Mouse (Mus musculus): ENCODE results near the gene Gm5447. TPM values are rescaled to one million over a fixed set of nuclear protein-coding genes. Genes with fewer than 3 reads are reported as not detected.

Gene Gm5447
- total and polyA plus RNA-seq, 2 experiments from 2014 or later: not detected

DNA sequence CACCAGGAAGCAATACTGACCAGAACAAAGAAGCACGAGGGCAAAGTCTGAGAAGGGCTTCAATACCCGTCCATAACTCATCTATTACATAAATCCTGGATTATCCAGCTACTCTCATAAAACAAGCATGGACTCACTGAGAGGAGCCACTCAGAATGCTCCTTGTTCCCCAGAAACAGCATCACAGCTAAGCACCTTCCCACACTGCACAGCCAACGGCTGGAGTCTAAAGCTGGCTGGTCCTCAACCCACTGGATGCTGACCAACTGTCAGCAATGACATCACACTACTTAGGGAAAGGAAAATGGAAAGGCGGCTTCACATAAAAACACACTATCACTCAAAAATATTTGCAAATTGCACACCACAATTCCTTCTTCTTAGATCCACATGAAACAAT is 5.7 kb upstream of the Gm5447 start:
- no peak for TF ChIP-seq CTCF (IDR thresholded peaks at IDR 0.05; ENCODE audit: low read depth)
- 69% methylated on average over 4 of the region's 4 CpGs for WGBS
- no peaks in the 10 kb centered on the region for H3K36me3 ChIP-seq (ENCODE audit: insufficient read depth, low read length)
- no peak overlapping the region for H3K9ac ChIP-seq (replicated peaks; ENCODE audit: low read length)
- H3K4me3 ChIP-seq (ENCODE audit: low read length): no peak overlapping the region
- H3K4me1 ChIP-seq (ENCODE audit: insufficient read depth, low read length): 0 out of 2 replicates have a peak, but pooled peaks cover 6% of the 10 kb centered on the region
- no peak for DNase-seq (ENCODE audit: low spot score)
- H3K4me2 ChIP-seq (ENCODE audit: low read depth, low read length): no peak overlapping the region
- no peaks in the 10 kb centered on the region for H3K9me3 ChIP-seq (ENCODE audit: low read length)
- H3K27me3 ChIP-seq (ENCODE audit: insufficient read depth, low read length): no peaks in the 10 kb centered on the region
- ATAC-seq: no peak; the same call in 1 of the 2 replicates
- H3K27ac ChIP-seq: no peak overlapping the region

DNA sequence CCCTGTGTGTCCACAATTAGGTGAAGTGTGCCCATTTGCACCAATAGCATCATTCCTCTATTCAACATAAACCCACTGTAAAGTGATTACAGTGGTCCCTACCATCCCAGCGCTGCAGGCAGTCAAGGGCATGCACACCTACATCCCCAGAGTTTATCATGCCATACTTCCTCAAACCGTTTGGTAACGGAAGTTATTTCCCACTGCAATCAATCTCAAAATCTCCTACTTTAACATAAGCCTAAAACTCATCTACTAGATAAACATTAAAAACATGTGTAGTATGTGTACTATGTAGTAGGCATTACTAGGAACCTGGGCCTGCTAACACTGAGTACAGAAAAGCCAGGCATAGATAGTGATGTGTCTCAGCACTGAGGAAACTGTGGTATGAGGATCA is 3.0 kb upstream of the Gm5447 start:
- H3K9me3 ChIP-seq (ENCODE audit: low read length): no peaks in the 10 kb centered on the region
- no peak overlapping the region for H3K9ac ChIP-seq (replicated peaks; ENCODE audit: low read length)
- H3K4me1 ChIP-seq (ENCODE audit: insufficient read depth, low read length): 0 out of 2 replicates have a peak, but pooled peaks cover 6% of the 10 kb centered on the region
- no peak for ATAC-seq
- H3K27me3 ChIP-seq (ENCODE audit: insufficient read depth, low read length): no peaks in the 10 kb centered on the region
- no peak for TF ChIP-seq CTCF (IDR thresholded peaks at IDR 0.05; ENCODE audit: low read depth)
- DNase-seq (ENCODE audit: low spot score): no peak
- no peak overlapping the region for H3K4me3 ChIP-seq (ENCODE audit: low read length)
- no peak overlapping the region for H3K27ac ChIP-seq
- no peak overlapping the region for H3K4me2 ChIP-seq (ENCODE audit: low read depth, low read length)
- H3K36me3 ChIP-seq (ENCODE audit: insufficient read depth, low read length): no peaks in the 10 kb centered on the region
- WGBS: 92% methylated on average over 3 of the region's 3 CpGs

DNA sequence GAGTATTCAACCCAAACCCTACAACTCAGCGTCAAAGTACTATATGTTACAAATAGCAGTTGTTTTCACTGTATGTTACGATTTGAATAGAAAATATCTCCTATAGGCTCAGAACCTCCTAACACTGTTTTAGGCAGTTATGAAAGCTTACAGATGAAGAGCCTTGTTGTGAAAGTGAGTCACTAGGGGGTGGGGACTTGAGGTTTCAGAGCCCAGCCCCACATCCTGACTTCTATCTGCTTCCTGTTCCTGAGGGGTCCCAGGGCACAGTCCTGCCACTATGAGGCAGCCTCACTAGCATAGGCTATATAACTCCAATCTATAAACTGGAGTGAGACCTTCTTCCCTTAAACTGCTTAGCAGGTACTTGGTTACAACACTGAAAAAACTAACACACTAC is 1.9 kb upstream of the Gm5447 start:
- Histone ChIP-seq H3K4me1 (ENCODE audit: insufficient read depth, low read length) (no peaks in the 10 kb centered on the region), H3K27me3 (ENCODE audit: insufficient read depth, low read length) (no peaks in the 10 kb centered on the region), H3K27ac (no peak overlapping the region), H3K36me3 (ENCODE audit: insufficient read depth, low read length) (no peaks in the 10 kb centered on the region), H3K9me3 (ENCODE audit: low read length) (no peaks in the 10 kb centered on the region), H3K9ac (replicated peaks; ENCODE audit: low read length) (no peak overlapping the region), H3K4me3 (ENCODE audit: low read length) (no peak overlapping the region), H3K4me2 (ENCODE audit: low read depth, low read length) (no peak overlapping the region)
- no peak for ATAC-seq
- DNase-seq (ENCODE audit: low spot score): no peak
- no peak for TF ChIP-seq CTCF (IDR thresholded peaks at IDR 0.05; ENCODE audit: low read depth)
- 94% methylated on average over 2 of the region's 2 CpGs for WGBS

DNA sequence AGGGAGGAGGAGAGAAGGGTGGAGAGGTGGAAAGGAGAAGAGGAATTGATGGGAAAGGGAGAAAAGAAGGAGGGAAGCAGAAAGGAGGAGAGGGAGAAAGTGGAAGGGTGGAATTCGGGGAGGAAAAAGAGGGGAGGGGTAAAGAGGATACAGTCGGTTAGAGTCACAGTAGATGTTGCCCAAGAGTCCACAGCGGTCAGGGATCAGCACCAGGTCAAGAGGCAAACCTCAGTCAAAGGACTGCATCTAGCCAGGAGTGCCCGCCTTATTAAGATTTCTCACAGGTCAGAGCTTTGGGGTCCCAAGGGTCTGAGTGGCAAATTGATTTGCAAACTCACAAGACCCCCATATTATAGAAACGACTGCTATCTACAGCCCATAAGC is 235 bp downstream of the Gm5447 start:
- H3K9ac ChIP-seq (replicated peaks; ENCODE audit: low read length): peak overlapping the region; percentile 95
- H3K9me3 ChIP-seq (ENCODE audit: low read length): no peaks in the 10 kb centered on the region
- peak overlapping the region; percentile 98 for H3K4me3 ChIP-seq (ENCODE audit: low read length)
- WGBS: 20% methylated on average over 5 of the region's 5 CpGs
- ATAC-seq (peak; percentile 73), DNase-seq (ENCODE audit: low spot score) (no peak)
- TF ChIP-seq CTCF (IDR thresholded peaks at IDR 0.05; ENCODE audit: low read depth): no peak
- peak overlapping the region; percentile 86; the same call in 1 of the 2 replicates for H3K27ac ChIP-seq
- H3K36me3 ChIP-seq (ENCODE audit: insufficient read depth, low read length): no peaks in the 10 kb centered on the region
- H3K27me3 ChIP-seq (ENCODE audit: insufficient read depth, low read length): no peaks in the 10 kb centered on the region
- peak overlapping the region; percentile 67 for H3K4me2 ChIP-seq (ENCODE audit: low read depth, low read length)
- H3K4me1 ChIP-seq (ENCODE audit: insufficient read depth, low read length): no peaks in the 10 kb centered on the region

DNA sequence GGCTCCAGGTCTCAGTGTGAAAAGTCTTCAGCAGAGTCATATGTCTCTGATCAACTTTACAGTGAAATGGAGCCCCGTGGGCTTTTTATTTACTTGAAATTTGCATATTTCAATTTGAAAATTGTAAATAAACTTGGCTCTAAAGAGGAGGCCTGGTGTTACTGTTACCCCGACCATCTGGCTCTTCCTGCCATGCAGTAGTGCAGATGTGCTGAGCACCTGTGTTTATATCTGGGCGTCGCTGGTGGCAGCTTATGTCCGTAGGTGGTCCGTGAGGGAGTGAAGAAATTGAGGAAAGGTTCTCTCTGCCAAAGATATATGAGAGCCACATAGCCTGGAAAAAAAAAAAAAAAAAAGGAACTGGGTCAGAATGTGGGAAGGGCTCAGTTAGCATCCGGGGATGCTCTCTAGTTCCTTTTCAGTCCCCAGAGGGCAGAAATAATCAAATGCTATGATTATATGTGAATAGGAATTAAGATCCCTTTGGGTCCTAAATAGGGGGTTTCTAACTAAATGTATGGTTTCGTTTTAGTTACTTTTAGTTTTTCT is 2.6 kb downstream of the Gm5447 start:
- no peaks in the 10 kb centered on the region for H3K9me3 ChIP-seq (ENCODE audit: low read length)
- H3K27ac ChIP-seq: no peak overlapping the region
- no peaks in the 10 kb centered on the region for H3K27me3 ChIP-seq (ENCODE audit: insufficient read depth, low read length)
- H3K4me2 ChIP-seq (ENCODE audit: low read depth, low read length): no peak overlapping the region
- TF ChIP-seq CTCF (IDR thresholded peaks at IDR 0.05; ENCODE audit: low read depth): no peak
- WGBS: 59% methylated on average over 8 of the region's 8 CpGs
- no peaks in the 10 kb centered on the region for H3K36me3 ChIP-seq (ENCODE audit: insufficient read depth, low read length)
- DNase-seq (ENCODE audit: low spot score) (no peak), ATAC-seq (no peak)
- H3K4me3 ChIP-seq (ENCODE audit: low read length): no peak overlapping the region
- no peaks in the 10 kb centered on the region for H3K4me1 ChIP-seq (ENCODE audit: insufficient read depth, low read length)
- no peak overlapping the region for H3K9ac ChIP-seq (replicated peaks; ENCODE audit: low read length)

DNA sequence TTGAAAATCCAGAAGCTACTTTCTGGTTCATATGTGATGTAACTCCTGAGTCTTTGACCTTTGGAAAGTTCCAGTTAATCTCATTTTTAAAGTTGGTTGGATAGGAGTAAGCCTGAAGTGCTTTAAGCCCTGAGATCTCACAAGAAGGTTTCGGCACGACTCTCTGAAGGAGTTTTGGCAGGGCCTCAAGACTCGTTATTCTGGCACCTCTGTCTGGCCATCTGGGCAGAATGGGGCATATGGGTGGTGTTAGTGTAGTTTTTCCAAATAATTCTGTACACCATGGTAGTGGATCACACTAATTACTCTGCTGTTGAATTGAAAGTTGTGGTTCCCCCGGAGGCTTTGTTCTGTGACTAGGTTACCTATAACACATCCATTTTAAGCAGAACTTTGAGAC is 4.2 kb downstream of the Gm5447 start:
- Histone ChIP-seq H3K4me1 (ENCODE audit: insufficient read depth, low read length) (no peaks in the 10 kb centered on the region), H3K27me3 (ENCODE audit: insufficient read depth, low read length) (no peaks in the 10 kb centered on the region), H3K4me2 (ENCODE audit: low read depth, low read length) (no peak overlapping the region), H3K36me3 (ENCODE audit: insufficient read depth, low read length) (no peaks in the 10 kb centered on the region), H3K9me3 (ENCODE audit: low read length) (no peaks in the 10 kb centered on the region), H3K4me3 (ENCODE audit: low read length) (no peak overlapping the region), H3K27ac (no peak overlapping the region), H3K9ac (replicated peaks; ENCODE audit: low read length) (no peak overlapping the region)
- no peak for ATAC-seq
- DNase-seq (ENCODE audit: low spot score): peak; percentile 42
- WGBS: 44% methylated on average over 4 of the region's 4 CpGs
- no peak for TF ChIP-seq CTCF (IDR thresholded peaks at IDR 0.05; ENCODE audit: low read depth)

DNA sequence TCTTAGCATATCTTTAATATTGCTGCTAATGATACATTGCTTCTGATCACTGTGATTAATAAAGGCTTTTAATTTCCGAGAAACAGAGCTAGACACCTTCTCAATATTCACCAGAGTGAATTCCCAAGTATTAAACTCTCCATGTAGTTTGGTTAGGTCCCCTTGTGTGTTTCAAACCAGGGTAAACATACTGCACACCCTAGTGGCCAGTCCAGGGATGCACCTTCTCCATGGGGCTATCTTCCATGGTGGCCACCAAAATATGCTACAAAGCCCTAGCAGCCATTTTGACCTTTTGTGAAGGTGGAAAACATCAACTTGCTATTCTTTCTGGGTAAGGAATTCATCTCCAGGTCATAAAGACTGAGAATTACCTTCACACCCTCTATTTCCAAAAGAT is 7.7 kb downstream of the Gm5447 start:
- Histone ChIP-seq H3K27ac (no peak overlapping the region), H3K4me2 (ENCODE audit: low read depth, low read length) (no peak overlapping the region), H3K4me1 (ENCODE audit: insufficient read depth, low read length) (peaks cover 6% of the 10 kb centered on the region; the same call in 1 of the 2 replicates), H3K9ac (replicated peaks; ENCODE audit: low read length) (no peak overlapping the region), H3K4me3 (ENCODE audit: low read length) (no peak overlapping the region), H3K9me3 (ENCODE audit: low read length) (no peaks in the 10 kb centered on the region), H3K36me3 (ENCODE audit: insufficient read depth, low read length) (no peaks in the 10 kb centered on the region), H3K27me3 (ENCODE audit: insufficient read depth, low read length) (no peaks in the 10 kb centered on the region)
- no peak for DNase-seq (ENCODE audit: low spot score)
- peak; percentile 53 for TF ChIP-seq CTCF (IDR thresholded peaks at IDR 0.05; ENCODE audit: low read depth)
- ATAC-seq: no peak
- WGBS: 71% methylated on average over 1 of the region's 1 CpGs
